Mouse (Mus musculus) MN1 (cell line): ENCODE measurements around the gene Gm21904.
"Not testable (repeated sequence)": the region's sequence is repeated elsewhere in the genome, so short reads cannot be mapped to it uniquely, and the experiment has no call there.

Experiments
- DNase-seq: peaks from one replicate; pipeline ENCODE4 v3.0.0-alpha.2; 2016; ENCODE audit warnings: low spot score

Gm21904 gene

GRCm38 (mm10) chrY:17846166-17846565 lies at the start of gene Gm21904:
Gene Gm21904, minus strand, starts transcription at chrY:17846266.
- not testable (repeated sequence) for DNase-seq

GRCm38 (mm10) chrY:17874441-17874840 lies 28.4 kb upstream of the Gm21904 start, which contains the start of the genes Gm20772 and Gm20831:
Gene Gm20772, plus strand, starts transcription at chrY:17874741.
Gene Gm20831, plus strand, starts transcription at chrY:17874741.
- DNase-seq, result not testable (repeated sequence)
